Mouse (Mus musculus): ENCODE results near the gene Psmg4. TPM values are rescaled to one million over a fixed set of nuclear protein-coding genes. Genes with fewer than 3 reads are reported as not detected.

The Psmg4 gene
- total RNA-seq, 2 experiments from 2014 or later = 23.6 to 29.0 TPM

DNA sequence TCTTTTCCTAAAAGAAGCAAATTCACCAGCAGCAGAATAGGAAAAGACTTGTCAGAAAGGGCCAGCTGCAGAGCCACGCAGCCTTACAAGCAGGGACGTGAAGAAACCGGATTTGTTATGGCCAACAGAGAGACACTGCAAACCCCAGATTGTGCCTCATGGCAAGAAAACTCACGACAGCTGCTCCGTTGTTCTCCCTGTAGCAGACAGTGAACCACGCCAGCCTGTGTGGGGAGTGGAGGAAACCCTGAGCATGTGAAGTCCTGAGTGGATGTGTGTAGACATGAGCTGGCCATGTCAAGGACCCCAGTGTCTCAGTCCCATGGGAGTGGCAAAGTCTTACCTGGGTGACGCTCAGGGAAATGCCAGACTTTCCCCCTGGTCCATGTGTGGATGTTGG, 26.2 kb upstream of the Psmg4 start:
- intact Hi-C loops (cut with DNase I) = no loop called here
- peak; percentile 58 to 77 for DNase-seq (ENCODE audit: low spot score in 2 of 2)

DNA sequence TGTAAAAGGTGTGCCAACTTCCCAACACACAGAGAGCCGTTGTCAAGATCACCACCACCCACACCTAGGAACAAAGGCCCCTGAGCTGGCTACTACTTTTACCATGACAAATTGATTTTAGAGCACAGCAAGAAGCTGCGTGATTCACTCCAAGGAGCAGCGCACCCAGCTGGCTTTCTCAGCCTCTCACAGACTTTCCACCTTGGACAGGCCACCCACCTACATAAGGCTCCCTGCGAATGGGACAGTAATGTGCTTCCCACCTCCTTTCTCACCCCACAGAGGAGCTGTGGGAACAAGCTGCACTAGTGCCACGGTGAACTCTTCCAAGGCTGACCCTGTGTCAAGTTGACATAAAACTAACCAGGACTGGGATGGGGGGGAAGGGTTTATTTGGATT, 19.4 kb upstream of the Psmg4 start:
- DNase-seq (ENCODE audit: low spot score in 2 of 2) = no peak
- intact Hi-C loops (cut with DNase I) = no loop called here

DNA sequence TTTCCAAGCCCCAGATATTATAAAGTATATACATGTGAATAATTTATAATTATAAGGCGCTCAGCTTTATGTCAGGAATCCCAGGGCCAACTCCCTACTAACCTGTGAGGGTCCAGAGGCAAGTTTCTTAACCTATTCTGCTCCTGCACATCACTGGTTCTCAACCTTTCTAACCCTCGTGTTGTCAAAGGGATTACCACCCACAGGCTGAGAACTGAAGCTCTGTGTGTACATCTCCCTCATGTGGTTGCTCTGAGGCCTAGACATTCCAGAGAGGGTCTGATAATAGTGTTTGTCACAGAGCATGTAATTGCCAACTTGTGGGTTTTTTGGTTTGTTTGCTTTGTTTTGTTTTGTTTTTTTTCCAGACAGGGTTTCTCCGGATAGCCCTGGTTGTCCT, 15.8 kb upstream of the Psmg4 start:
- DNase-seq (ENCODE audit: low spot score in 2 of 2) = no peak
- intact Hi-C loops (cut with DNase I) = no loop called here

DNA sequence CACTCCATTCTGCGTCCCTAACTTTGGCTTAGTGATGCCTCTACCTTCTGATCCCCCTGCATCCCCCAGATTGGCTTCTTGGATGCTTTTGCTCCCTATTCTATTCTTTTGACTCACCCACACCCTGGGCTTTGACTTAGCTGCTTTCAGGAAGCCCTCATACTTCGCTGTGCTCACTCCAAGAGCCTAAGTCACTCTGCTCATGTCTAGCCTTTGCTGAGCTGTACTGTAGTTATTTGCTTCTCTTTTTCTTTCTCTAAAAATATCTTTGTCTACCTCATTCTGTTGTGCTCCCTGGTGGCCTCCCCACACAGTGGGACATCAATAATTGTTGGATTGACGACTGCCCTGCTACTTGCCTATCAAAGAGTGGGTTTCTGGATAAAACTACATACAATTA, 14.6 kb upstream of the Psmg4 start:
- DNase-seq (ENCODE audit: low spot score in 2 of 2) = no peak
- intact Hi-C loops (cut with DNase I) = no loop called here

DNA sequence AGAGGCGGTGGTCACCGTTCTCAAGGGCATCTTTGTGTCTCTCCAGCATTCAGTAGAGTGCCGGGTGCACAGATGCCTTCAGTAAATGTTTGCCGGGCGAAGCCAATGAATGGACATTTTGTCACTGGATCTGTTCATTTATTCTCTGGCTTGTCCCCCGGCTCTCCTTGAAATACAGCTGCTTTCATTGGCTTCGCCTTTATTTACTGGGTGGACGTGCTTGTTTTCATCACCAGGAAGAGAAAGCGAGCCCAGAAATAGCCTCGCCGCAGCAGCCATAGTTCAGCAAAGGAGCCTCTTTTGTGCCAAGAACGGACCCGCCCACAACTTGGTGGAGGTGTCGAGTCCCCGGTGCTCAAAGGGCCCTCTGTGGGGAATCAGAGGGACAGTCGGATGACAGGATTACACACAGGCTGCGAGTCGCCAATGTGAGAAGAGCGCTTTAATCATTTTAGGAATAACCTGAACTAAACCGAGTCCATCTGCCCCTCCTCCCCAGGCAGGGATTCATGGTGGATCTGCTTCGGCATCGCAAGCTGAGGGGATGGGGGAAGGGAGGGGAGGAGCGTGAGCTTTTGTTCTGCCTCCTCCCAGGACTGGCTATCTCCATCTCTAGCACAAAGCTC, 13.9 kb upstream of the Psmg4 start:
- peak; percentile 65 to 86 for DNase-seq (ENCODE audit: low spot score in 2 of 2)
- intact Hi-C loops (cut with DNase I) = no loop called here

DNA sequence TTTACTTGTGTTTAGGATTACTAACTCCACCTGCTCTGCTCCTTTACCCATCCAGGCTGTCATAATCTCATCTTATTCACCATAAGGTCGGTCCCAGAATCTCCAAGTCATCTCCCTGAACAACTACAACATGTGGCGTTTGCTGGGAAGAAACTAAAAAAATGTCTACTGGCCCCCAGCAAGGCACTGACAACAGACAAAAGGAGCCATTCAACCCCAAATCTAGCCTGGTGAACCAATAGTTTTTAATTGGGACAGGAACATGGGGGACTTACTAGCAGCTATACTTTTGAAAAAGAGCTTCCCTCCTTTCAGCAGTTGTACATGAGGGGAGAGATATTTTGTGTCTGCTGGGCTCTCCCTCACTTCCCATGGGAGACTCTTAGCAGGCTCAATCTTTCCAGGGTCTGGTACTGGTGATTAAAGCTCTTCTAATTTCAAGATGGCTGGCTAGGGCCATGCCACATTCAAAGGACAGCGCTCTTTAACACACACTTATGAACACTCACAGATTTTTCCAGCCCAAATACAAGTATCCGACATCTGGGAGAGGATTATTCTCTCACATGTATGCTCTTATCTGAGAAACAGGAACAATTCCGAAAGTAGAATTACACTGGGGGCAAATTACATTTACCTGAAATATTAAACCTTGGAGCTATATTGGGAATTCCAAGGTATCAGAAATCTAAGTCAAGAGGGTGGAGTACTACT, 13.1 kb upstream of the Psmg4 start:
- no peak for DNase-seq (ENCODE audit: low spot score in 2 of 2)
- intact Hi-C loops (cut with DNase I) = loop anchor here (1.0 kb wide), 1 partner anchor 103 kb away; no protein-coding TSS in a partner anchor

DNA sequence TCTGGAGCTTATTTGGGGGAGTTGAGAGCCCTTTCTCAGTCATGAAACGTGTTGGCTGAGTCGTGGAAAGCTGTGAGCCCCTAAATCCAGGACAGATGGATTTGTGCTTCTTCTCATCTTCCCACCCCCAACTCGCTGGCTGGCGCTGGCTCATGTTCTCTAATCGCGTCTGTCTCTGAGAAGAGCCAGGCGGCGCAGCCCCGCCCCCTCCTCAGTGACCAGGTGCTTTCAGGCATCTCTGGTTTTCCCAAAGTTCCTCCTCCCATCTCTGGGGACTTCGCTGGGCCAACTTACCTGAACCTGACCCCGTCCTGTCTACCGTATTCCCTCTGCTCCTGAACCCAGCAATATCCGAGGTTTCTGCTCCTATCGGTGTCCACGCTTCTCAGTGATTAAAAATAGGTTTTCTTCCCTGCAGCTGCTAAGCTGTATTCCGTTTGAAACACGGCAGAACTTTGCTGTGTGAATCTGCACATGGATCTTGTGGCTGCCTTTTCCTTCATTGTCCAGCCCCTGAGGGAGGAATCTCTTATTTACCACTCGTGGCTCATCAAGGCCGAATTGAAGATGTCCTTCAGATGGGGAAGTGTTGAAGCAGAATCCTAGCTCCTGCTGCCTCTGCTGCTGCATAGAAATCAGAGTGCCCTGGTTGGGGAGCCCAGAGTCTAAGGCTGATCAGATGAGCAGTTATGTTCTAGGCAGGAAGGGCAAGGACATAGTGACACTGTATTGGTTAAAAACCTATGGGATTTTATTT, 12.3 kb upstream of the Psmg4 start:
- intact Hi-C loops (cut with DNase I) = loop anchor here (1.0 kb wide), 1 partner anchor 104 kb away; no protein-coding TSS in a partner anchor
- DNase-seq (ENCODE audit: low spot score in 2 of 2) = peak; percentile 72 to 82

DNA sequence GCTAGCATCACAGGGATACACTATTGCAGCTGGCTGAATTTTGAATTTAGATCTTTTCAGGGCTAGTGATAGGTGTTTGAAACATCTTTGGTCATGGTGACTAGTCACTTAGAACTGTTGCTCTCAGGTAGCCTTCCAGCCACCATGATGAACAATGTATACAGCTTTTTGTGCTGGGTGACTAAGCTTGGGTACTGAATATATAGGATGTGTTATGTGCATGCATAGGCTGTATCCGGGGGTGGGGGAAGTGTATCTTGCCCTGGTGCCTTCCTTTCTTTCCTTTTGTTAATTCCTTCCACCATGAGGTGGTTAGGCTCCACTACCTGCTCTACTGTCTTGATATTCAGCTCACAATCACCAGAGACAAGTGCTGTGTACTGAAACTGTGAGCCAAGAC, 11.3 kb upstream of the Psmg4 start:
- DNase-seq (ENCODE audit: low spot score in 2 of 2) = no peak
- intact Hi-C loops (cut with DNase I) = no loop called here

DNA sequence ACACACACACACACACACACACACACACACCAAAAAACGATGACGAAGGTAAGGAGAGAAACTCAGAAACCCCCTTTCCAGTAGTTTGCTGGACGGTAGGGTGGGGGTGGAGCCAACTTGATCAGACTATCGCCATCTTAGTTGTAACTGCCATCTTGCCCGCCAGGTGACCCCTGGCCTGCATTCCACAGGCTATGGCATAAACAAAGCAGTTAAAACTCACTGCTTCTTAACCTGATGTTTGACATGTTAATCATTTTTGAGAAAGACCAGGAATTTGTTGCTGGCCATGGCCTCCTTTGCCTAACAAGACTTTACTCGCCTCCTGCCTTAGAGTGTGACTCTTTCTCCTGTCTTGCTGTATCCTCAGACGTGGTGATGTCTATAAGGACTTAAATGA, 10.1 kb upstream of the Psmg4 start:
- intact Hi-C loops (cut with DNase I) = no loop called here
- DNase-seq (ENCODE audit: low spot score in 2 of 2) = no peak

DNA sequence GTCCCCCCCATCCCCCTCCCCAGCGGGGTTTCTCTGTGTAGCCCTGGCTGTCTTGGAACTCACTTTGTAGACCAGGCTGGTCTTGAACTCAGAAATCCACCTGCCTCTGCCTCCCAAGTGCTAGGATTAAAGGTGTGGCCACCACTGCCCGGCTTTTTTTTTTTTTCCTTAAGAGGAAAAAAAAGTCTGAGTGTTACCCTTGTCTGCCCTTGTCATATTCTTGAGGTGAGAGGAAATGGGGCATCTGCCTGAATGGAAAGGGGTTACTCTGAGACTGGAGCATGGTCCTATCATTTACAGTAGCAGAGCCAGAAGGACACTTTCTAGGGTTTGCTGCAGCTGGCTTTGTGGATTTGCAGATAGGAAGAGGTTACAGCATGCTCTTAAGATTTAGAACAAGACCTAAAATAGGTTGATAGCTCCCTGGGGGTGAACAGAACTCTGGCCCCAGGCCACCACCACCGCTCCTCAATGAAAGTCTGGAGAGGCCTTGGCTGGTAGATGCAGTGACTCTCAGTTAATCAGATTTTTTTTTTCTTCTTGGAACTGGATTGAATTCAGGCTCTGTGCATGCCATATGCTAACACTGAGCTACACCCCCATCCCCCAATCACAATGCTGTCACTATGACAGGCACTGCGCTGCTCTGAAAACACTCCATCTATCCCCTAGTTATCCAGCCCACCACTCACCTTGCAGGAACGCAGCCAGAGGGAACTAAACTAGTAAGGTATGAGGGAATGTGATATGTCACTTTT, 9.3 kb upstream of the Psmg4 start:
- peak in 1 of 2 experiments; percentile 23 for DNase-seq (ENCODE audit: low spot score in 2 of 2)
- intact Hi-C loops (cut with DNase I) = loop anchor here (1.0 to 2.0 kb wide), 2 partner anchors 77 to 107 kb away; no protein-coding TSS in a partner anchor

DNA sequence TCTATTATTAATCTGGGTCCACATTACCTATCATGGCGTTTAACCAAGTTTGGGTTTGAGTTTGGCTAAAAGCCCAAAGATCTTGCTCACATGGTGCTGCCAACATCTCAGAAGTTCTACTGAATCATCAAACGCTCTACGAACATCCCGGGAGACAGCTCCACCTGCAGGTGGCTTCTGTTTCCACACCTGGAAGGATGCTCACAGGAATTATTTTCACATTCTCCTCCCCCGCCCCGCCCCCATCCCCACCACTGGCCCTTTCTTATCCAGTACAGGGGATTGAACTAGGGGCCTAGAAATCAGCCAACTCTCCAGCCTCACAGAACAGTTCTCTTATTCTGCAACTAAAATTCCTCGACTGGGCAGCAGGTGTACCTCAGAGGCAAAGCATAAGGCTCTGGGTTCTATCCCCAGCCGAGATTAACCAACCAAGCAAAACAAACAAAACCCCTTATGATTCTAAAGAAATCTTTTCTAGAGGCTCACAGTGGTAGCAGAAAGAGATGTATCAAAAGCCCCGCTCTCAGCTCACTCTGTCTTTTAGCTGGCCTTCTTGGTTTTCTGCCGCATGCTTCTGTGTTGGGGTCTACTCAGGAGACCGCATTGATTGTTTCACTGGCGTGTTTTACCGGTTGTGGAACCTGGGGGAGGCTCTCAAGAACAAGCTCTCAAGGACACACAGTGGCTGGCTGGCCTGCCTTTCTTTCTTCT, 8.4 kb upstream of the Psmg4 start:
- peak; percentile 83 to 93 for DNase-seq (ENCODE audit: low spot score in 2 of 2)
- intact Hi-C loops (cut with DNase I) = loop anchor here (1.0 to 2.0 kb wide), 2 partner anchors 78 to 108 kb away; no protein-coding TSS in a partner anchor

DNA sequence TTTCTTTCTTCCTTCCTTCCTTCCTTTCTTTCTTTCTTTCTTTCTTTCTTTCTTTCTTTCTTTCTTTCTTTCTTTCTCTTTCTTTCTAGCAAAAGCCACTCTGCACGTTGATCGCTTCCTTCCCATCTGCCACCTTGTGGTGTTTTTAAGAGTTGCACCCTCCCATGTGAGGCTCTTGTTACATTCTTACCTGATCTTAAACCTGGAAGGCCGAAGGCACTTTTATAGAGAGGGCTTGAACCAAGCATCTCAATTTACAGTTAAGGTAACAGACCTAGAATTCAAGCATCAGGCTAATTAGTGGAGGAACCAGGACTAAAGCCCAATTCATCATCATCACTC, 7.9 kb upstream of the Psmg4 start:
- peak; percentile 85 for DNase-seq (ENCODE audit: low spot score in 2 of 2)
- intact Hi-C loops (cut with DNase I) = loop anchor here (1.0 to 2.0 kb wide), 2 partner anchors 78 to 109 kb away; no protein-coding TSS in a partner anchor

DNA sequence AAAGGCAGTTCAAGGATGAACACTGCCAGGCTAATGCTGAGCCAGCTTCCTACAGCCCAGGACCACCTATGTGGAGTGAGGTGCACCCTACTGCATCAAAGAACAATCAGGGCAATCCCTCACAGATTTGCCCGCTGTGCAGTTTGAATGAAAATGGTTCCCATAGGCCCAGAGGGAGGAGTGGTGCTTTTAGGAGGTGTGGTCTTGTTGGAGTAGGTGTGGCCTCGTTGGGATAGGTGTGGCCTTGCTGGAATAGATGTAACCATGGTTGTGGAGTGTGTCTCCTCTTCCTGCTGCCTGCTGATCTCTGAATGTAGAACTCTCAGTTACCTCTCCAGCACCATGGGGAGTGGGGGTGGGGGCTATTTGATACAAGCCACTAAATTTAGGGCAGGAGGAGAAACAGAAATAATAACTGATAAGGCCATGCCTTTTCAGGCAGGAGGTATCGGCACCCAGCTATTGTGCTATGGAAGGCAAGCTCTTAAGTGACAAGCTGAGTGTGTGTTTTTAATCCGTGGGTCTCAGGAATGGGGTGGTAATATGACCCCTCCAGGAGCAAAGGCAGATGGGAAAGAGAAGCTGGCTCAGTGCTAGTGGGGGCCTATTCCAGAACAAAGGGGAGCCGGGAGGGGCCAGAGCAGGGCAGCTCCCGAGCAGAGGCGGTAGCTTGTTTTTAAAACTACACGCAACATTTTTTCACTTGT, 6.5 kb upstream of the Psmg4 start:
- intact Hi-C loops (cut with DNase I) = no loop called here
- no peak for DNase-seq (ENCODE audit: low spot score in 2 of 2)

DNA sequence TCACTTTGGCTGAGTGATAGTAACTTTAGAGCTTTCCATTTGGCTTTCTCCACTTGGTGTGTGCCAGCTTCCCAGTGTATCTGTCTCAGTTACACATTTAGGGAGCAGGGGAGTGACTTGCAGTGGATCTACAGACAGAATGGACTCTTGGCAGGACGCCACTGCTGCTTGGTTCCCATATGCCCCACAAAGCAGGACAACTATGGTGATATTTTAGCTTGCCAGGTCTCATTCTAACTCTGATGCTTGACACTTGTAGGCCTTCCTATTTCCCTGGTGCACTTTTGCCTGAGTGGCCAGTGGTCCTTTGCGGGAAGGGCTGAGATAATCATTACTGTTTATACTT, 6.0 kb upstream of the Psmg4 start:
- peak in 1 of 2 experiments; percentile 26 for DNase-seq (ENCODE audit: low spot score in 2 of 2)
- intact Hi-C loops (cut with DNase I) = no loop called here

DNA sequence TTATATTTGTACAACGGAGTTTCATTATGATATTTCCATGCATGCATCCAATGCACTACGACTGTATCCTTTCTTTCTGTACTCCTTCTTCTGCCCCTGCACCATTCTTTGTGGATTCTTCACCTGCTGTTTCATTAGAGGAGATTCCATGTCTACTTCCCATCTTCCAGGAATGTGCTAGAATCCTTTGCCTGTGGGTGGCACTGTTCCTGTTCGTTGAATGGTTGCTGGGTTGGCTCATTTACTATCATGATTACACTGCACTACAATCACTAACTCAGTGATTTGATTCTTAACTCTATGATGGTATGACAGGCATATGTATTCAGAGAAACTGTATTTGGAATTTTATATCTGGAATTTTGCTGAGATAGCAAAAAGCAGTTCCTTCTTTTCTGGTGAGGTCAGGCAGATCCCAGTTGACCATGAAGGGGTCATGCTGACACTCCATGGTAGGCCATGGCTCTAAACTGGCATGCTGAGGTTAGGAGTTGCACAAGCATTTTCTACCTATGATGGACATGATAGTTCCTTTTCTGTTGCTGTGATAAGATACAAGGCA, 5.1 kb upstream of the Psmg4 start:
- intact Hi-C loops (cut with DNase I) = no loop called here
- DNase-seq (ENCODE audit: low spot score in 2 of 2) = no peak

DNA sequence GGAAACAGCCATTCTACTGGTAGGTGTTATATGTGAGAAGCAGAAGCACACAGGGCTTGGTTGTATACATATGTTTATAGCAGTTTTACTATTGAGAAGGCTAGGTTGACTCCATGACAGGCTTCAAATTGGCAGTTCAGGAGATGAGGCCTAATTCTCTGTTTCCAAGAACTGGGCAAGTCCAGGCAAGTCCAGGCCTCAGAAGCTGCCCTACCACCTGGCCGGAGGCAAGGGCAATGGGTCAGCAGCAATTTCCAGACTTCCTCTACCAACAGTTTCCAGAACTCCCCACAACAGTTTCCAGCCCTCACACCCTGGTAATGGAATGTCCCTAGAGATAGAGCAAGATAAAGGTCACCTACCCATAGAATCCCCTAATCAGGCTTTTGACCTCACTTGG, 2.8 kb upstream of the Psmg4 start:
- intact Hi-C loops (cut with DNase I) = no loop called here

DNA sequence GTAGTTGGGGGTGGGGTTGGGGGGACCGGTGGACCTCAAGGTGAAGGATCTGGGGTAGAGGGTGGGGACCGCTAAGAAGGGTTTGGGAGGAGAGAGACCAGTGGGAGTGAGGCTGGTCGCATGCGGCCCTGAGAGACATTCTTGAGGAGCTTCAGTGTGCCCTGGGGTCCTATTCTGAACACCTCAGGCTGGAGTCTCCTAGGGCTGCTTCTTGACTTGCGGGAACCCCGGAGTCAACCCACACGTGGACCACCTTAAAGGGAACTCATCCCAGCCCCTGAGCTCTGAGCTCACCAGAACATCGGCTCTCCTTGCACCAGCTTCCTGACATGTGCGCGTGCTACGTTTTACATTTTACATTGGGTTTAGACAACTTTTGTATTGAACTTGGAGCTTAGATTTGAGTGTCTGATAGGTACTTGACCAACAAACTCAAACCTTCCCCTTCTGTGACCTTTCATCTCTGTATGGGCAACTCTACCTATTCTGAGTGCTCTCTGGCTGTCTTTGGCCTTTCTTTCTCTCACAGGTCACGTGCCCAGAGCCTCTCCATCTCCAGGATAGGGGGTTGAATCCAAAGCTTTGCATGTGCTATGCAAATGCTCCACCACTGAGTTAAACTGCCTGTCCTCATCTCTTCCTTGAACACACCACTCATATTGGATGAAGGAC, 676 bp downstream of the Psmg4 start:
- intact Hi-C loops (cut with DNase I) = no loop called here
- no peak for DNase-seq (ENCODE audit: low spot score in 2 of 2)

More for the DNA sequence above, 2.8 kb upstream of the Psmg4 start:
- no peak for DNase-seq (ENCODE audit: low spot score in 2 of 2)

DNA sequence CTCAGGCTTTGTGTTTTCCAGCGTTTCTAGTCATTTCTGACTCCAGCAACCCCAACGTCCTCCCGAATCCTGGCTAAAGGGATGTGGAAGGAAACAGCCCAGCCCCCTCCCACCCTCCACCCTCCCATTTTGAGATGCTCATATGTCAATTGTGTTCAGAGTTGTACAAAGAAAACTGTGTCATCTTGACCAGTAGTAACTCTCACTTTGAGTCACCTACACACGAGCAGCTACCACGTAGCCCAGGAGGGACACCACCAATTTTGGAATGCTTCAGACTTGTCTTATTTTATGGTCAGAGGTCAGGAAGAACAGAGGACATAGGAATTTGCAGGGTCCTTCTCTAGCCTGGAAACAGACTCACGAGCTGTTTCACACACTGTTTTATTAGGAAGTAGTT, 11.3 kb downstream of the Psmg4 start:
- no peak for DNase-seq (ENCODE audit: low spot score in 2 of 2)
- intact Hi-C loops (cut with DNase I) = no loop called here

Measured in left cerebral cortex, postnatal 14 days (tissue).